Mouse (Mus musculus): ENCODE results near the gene Amz1.

DNA sequence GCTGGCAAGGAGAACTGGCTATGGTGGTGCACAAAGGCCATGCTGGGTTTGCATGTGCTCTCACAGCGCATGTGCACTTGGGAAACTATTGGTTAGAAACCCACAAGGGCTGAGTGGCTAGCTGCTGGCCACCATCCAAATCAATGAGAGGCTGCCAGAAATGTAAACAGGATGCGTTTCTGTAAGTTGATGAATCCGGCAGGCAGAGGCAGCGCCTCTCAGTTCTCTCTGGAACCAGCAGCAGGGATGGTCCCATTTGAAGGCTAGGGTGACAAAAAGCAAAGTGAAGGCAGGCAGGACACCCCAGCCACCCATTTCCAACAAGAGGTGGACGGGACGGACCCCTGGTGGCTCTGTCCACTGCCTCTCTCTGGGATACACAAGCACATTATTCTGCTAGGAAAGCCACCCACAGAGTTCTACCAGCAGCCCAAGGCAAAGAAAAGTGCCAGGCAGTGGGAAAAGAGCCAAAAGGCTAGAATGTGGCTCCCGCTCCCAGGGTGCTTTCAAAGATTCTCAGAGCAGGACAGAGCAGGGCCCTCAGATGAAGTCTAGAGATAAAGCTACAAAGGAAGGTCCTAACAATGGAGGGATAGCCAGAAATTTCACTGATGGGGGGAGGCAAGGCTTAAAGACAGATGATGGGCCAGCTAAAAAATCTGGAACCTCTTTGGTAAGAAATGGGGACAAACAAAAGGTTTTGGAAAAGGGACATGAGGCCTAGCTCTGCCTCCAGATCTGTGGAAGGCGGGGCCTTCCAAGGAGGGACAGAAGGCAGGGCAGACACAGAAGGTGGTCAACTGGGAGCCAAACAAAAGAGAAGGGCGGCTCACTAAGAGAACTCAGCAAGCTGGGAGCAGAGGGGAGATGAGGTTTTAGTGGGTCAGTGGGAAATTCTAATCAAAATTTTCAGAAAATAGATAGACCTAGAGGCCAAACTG, 67.3 kb downstream of the Amz1 start:
- TF ChIP-seq POLR2A (IDR thresholded peaks at IDR 0.05; ENCODE audit: insufficient read length, low read depth) (peak; percentile 6), POLR2AphosphoS2 (IDR thresholded peaks at IDR 0.05; ENCODE audit: insufficient read length, low read depth) (no peak), TCF12 (IDR thresholded peaks at IDR 0.05; ENCODE audit: insufficient read depth, poor library complexity, severe bottlenecking) (no peak), MAX (IDR thresholded peaks at IDR 0.05; ENCODE audit: low read depth) (no peak)

Data from myocyte (in vitro differentiated cells).